Mouse (Mus musculus) adrenal gland, postnatal 25 days (tissue): ENCODE results near the gene Ptprg. TPM values are rescaled to one million over a fixed set of nuclear protein-coding genes. Genes with fewer than 3 reads are reported as not detected.
A peak's percentile ranks its signal among the peaks of the same experiment; 100 is the strongest.

Experiments
- DNase-seq: peaks from one replicate; pipeline ENCODE4 v3.0.0; 2021; ENCODE audit warnings: mixed read lengths
- total RNA-seq: library from RNA; stranded (reverse); gene quantifications from 2 replicates; pipeline ENCODE4 v1.2.3, GENCODE M21; 2021

The Ptprg gene
- total RNA-seq, 1 experiment from 2014 or later, result 106 TPM

DNA sequence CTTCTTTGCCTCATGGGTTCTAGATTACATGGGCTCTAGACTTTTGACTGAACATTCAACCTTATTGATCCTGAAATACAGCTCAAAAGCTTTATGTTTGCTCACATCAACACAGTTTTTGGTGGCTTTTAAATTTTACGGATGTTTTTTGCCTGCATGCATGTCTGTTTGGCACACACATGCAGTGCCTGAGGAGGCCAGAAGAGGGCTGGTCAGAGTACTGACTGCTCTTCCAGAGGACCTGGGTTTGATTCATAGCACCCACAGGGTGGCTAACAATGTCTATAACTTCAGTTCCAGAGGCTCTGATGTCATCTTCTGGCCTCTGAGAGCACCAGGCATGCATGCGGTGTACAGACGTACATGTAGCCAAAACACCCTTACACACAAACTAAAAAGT is 12.0 kb downstream of the Ptprg start:
- DNase-seq, result no peak

- no peak for DNase-seq
Observed at GRCm38 (mm10) chr14:11569734-11570133, 16.4 kb downstream of the Ptprg start.

DNA sequence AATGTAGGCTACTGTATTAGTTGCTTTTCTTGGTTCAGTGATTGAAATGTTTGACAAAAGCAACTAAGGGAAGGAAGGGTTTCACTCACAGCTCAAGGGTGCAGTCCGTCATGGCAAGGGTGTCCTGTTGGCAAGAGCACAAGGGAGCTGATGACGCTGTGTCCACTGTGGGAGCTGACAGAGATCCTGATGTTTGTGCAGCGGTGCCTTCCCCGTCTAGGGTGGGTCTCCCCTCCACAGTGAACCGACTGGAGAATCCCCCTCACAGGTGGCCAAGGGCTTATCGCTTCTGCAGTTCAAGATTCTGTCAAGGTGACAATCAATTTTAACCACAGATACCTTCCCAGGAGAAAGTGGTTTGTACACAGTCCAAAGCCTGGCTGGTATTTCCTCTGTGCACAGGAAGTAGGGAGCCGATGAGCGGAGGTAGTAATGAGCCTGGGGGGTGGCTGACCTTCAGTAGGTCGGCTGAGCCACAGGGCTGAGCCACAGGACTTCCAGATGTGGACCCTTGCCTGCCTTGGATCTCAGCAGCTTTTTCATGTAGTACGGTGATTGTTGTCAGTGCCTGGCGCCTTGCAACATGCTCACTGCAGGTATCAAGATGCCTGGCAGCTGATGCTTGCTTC is 18.5 kb downstream of the Ptprg start:
- peak; percentile 13 for DNase-seq

- no peak for DNase-seq
Observed at GRCm38 (mm10) chr14:11572395-11572784, 19.1 kb downstream of the Ptprg start.

- DNase-seq, result no peak
Observed at GRCm38 (mm10) chr14:11573710-11574109, 20.4 kb downstream of the Ptprg start.

DNA sequence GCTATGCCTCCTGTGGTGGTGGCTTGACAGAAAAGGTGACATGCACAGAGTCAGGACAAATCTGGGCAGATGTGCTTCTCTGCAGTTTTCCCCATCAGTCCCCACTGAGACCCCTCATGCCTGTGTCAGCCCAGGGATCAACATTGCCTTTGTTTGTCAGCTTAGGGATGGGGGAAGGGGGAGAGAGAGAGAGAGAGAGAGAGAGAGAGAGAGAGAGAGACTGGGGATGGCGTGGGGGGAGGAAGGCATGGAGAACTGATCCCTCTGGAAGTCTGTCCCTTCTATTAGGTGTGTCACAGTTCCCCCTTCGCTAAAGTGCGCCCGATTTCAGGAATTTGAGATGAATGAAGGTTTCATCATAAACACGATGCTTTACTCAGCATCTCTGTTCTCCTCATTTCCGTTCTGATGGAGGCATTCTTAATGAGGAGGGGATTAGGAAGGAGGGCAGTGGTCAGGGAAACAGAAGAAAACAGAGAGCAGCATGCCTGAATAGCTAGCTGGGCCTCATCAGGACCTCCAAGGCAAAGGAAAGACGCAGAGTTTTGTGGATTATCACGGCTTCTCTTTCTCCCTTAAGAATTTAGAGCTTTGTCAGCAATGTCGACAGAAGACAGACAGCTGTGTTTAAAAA is 24.1 kb downstream of the Ptprg start:
- DNase-seq, result no peak

DNA sequence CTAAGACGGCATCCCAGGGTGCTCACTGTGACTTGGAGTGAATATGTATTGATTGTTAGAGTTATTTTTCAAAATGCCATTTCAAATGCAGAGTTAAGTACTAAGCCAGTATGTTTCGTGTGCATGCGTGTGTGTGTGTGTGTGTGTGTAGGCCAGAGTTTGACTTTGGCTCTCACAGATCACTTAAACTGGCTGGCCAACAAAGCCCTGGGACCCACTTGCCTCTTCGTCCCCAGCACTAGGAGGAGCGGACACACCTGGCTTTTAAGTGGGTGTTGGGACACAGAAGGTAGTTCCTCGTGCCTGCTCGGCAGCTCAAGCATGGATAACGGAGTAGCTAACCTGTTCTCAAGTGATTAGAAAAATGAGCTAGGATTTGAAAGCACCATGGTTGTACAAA is 24.6 kb downstream of the Ptprg start:
- DNase-seq, result no peak

GRCm38 (mm10) chr14:11578492-11578967 is 25.2 kb downstream of the Ptprg start:
- DNase-seq, result peak; percentile 35

DNA sequence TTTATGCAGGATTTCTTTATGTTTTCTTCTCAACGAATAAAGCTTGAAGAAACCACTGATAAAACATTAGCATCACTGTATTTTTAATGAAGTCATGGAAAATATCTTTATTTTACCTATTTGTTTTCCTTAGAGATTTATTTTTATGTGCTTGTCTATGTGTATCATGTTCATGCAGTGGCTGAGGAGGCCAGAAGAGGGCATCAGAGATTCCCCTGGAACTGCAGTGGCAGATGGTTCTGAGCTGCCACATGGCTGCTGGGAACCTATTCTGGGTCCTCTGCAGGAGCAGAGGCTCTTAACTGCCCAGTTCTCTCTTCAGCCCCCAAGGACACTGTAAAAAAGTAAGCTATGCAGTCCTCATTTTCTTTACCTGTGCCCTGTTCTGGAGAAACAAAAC is 26.6 kb downstream of the Ptprg start:
- DNase-seq, result no peak

DNA sequence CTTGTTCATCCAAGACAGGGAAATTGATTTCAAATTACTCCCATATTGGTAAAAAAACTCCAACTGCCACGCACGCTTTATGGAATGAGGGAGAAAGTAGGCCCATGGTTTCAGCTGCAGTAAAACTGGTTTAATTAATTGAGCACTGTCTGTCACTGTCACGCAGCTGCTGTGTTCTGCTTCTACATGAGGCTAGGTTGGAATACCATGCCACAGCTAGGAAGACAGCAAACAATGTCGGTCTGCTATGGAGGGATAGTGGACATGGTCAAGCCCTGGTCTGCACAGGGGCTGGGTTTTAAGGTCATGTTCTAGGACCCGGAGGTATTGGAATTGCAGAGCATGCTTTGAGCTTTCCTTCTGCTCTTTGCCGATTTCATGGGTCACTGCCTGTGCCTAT is 30.9 kb downstream of the Ptprg start:
- DNase-seq, result no peak

DNA sequence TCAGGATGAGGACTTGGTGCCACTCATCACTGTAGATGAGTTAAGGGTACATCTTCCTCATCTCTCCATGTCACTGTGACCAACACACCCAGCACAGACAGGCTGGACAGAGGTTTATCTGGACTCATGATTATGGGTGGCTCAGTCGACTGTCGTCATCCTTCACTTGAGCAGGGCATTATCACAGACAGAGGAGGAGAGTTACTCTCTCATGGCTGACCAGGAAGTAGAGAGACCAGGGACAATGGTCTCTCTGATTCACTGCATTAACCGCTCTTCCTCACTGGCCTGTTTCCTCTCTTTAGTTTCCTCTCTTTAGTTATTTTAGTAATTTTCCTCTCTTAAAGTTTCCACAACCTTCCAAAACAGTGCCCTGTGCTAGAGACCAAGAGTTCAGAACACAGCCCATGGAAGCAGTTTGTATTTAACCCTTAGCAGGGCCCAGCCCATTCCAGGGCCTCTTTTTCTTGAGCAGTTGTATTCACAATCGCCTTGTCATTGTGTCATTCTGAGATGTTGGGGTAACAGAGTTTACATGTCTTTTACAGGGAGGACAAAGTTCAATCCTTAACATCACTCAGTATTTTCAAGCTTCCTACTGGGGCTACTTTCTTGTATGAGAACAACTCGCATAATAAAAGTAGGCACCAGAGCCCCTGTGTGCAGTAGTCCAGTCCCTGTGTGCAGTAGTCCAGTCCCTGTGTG is 31.7 kb downstream of the Ptprg start:
- no peak for DNase-seq

GRCm38 (mm10) chr14:11590387-11590786 is 37.1 kb downstream of the Ptprg start:
- no peak for DNase-seq

DNA sequence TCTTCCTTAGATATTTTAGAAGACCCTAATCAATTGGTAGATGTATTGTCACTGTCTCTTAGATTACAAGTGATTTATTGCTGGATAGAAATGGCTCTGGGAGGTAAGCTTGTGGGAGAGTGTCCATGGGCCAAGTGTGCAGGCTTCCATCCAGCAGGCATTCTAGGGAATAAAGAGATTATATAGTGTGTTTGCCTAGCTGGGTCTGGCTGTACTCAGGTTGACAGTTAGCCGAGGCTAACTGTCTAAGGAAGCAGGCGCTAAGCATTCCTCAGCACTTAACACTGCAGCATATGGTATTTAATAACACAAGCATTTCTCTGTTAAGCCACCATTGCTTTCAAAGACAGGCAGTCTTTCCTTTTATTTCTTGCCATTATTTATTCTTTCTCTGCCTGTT is 39.3 kb downstream of the Ptprg start:
- no peak for DNase-seq

GRCm38 (mm10) chr14:11594336-11594735 is 41.0 kb downstream of the Ptprg start:
- DNase-seq, result no peak

DNA sequence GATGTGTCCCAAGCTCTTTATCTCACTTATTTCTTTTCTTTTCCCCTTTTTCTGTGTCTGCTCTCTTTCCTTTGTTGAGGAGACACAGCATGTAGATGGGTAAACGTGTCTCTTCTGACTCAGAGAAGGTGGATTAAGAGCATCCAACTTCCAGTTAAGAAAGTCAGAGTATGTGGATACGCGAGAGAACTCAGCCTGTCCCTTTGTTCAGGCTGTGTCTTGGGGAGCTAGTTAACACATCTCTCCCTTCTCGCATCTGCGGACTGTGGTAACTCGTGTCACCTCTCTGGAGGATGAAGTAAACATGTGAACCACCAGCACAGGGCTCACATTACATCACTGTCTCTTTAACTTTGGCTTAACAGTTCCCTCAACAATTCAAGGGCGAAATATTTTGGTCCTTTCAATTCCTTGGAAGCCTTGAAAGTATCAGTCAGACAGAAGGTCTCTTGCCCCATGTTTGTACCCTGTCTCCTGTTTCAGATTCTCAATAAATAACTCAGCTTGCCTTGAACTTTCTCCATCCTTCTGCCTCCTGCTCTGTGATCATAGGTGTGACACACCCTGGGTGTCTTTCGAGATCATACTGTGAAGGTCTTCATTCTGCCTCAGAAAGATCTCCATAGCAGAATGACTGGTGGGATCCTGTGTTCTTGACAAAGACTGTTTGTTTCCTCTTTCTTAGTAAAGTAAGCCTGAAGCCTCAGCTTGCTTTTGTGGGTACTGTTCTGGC is 51.0 kb downstream of the Ptprg start:
- no peak for DNase-seq

- DNase-seq, result no peak
Observed at GRCm38 (mm10) chr14:11608366-11608765, 55.0 kb downstream of the Ptprg start.

- DNase-seq, result no peak
Observed at GRCm38 (mm10) chr14:11609857-11610582, 56.7 kb downstream of the Ptprg start.

GRCm38 (mm10) chr14:11612426-11612825 is 59.1 kb downstream of the Ptprg start:
- peak; percentile 18 for DNase-seq

GRCm38 (mm10) chr14:11613146-11613545 is 59.8 kb downstream of the Ptprg start:
- no peak for DNase-seq

- DNase-seq, result no peak
Observed at GRCm38 (mm10) chr14:11615697-11616096, 62.4 kb downstream of the Ptprg start.

DNA sequence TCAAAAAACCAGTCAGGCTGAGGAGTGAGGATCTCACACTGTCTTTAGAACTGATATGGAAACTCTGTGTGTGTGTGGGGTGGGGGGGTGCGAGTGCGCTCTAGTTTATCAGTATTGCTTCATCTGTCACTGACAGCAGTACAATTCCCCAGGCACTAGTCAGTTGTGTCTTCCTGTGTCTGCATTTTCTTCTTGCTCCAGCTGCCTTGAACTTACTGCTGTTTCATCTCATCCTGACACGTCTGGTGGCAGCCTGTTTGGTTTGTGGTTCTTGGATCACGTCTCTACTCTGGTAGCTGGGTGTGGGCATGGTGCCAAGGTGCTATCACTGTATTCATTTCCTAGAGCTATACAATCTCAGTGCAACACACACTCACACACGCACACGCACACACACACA is 64.0 kb downstream of the Ptprg start:
- peak; percentile 62 for DNase-seq

GRCm38 (mm10) chr14:11618140-11618705 is 64.9 kb downstream of the Ptprg start:
- no peak for DNase-seq
